Comparison of ENCODE assay signal across 8 mouse cellular contexts in the genomic region with DNA sequence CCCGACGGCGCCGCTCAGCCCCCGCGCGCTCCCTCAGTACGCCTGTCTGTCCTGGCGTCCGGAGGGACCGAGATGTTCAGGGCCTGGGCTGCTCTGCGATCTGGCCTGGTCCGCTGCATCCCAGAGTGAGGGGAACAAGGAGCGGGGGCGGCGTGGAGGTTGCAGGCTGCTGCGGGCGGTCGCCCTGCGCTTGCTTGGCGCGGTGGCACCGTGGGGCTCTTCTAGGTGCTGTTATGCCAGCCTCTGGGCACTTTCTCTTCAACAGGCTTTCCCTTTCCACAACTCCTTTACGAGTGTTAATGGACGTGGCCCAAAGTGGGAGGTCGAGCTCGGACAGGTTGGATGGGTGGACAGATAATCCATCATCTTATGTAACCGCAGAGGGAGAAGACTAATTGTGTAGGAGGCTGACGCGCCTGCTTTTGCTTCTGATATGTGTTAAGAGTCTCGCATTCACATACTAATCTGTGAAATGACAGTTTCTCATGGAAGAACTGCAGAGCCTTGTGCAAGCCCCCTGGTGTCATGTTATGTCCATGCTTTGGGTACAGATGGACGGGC. TPM values are rescaled to one million over a fixed set of nuclear protein-coding genes. Genes with fewer than 3 reads are reported as not detected.
DNase-seq lines count a peak whose midpoint lies in the region; ATAC-seq lines count a peak whose summit lies in the region.

No protein-coding gene starts in this region.

- H3K4me1 ChIP-seq in forebrain, embryonic 15.5 days = peaks cover 56% of the 10 kb centered on the region
- H3K4me1 ChIP-seq in midbrain, embryonic 13.5 days (replicated peaks) = peaks cover 59% of the 10 kb centered on the region

- peak overlapping the region; percentile 14; the same call in 1 of the 2 replicates for H3K27ac ChIP-seq in forebrain, embryonic 15.5 days (replicated peaks)
- H3K27ac ChIP-seq in midbrain, embryonic 13.5 days = 0 out of 2 replicates have a peak overlapping the region, but pooled peaks have one; percentile 51

- peak; percentile 26 for ATAC-seq in forebrain, embryonic 15.5 days (replicated peaks)
- peak; percentile 46 for ATAC-seq in midbrain, embryonic 13.5 days
- ATAC-seq in activated CD4-positive, CD25-positive, alpha-beta regulatory T cell, adult 4 months = no peak

- peak overlapping the region; percentile 91 for H3K4me3 ChIP-seq in forebrain, embryonic 15.5 days
- H3K4me3 ChIP-seq in midbrain, embryonic 13.5 days (replicated peaks) = peak overlapping the region; percentile 66

- no peaks in the 10 kb centered on the region for H3K9me3 ChIP-seq in forebrain, embryonic 15.5 days
- no peaks in the 10 kb centered on the region for H3K9me3 ChIP-seq in midbrain, embryonic 13.5 days

- peak; percentile 42 to 58 for DNase-seq in adrenal gland, postnatal 36 days
- DNase-seq in adrenal gland, adult 18-20 months (ENCODE audit: low spot score in 2 of 2) = no peak
- DNase-seq in retina, embryonic 14.5 days (ENCODE audit: low spot score) = peak; percentile 34
- no peak for DNase-seq in retina, postnatal 1 day
- DNase-seq in layer of hippocampus, postnatal 14 days (ENCODE audit: low spot score in 2 of 2) = peak; percentile 38 to 52

- peak overlapping the region; percentile 97 for H3K4me2 ChIP-seq in forebrain, embryonic 15.5 days (replicated peaks)
- peak overlapping the region; percentile 99 for H3K4me2 ChIP-seq in midbrain, embryonic 13.5 days (replicated peaks)

- H3K36me3 ChIP-seq in forebrain, embryonic 15.5 days = no peaks in the 10 kb centered on the region
- no peaks in the 10 kb centered on the region for H3K36me3 ChIP-seq in midbrain, embryonic 13.5 days

- WGBS in forebrain, embryonic 15.5 days = 5% methylated on average over 32 of the region's 32 CpGs
- 6% methylated on average over 32 of the region's 32 CpGs for WGBS in midbrain, embryonic 13.5 days

- peak overlapping the region; percentile 73 for H3K9ac ChIP-seq in forebrain, embryonic 15.5 days (replicated peaks)
- peak overlapping the region; percentile 79 for H3K9ac ChIP-seq in midbrain, embryonic 13.5 days (replicated peaks)

- no peaks in the 10 kb centered on the region for H3K27me3 ChIP-seq in forebrain, embryonic 15.5 days
- peaks cover 32% of the 10 kb centered on the region for H3K27me3 ChIP-seq in midbrain, embryonic 13.5 days

RNA-seq across cellular contexts. Expression of gene Baiap2, which starts 0.9 kb away (rescaled TPM):
- total RNA-seq in adrenal gland, postnatal 36 days (2021) = 10 to 100 TPM; 11.3 to 24.0 TPM
- 10 to 100 TPM; 16.5 to 31.7 TPM for total RNA-seq in adrenal gland, adult 18-20 months (2021)
- polyA plus RNA-seq in forebrain, embryonic 15.5 days (2015; fragmentation: Nextera tagmentation; extraction: Ambion mirVana) = 28.1 and 34.0 TPM in 2 replicates
- total RNA-seq in layer of hippocampus, postnatal 14 days (2021) = 100 to 1,000 TPM; 148 TPM
- polyA plus RNA-seq in midbrain, embryonic 13.5 days (2015; fragmentation: Nextera tagmentation; extraction: Ambion mirVana) = 9.2 and 10.0 TPM in 2 replicates
- 10 to 100 TPM in 1 of 2 experiments, 1 to 10 TPM in 1; 6.9 to 12.0 TPM for polyA plus RNA-seq in activated CD4-positive, CD25-positive, alpha-beta regulatory T cell, adult 4 months (2017; shearing (Covaris generic))

RNA-seq across cellular contexts. Expression of gene Chmp6, which starts 30.3 kb away (rescaled TPM):
- 10 to 100 TPM; 31.9 to 37.6 TPM for total RNA-seq in adrenal gland, postnatal 36 days (2021)
- 10 to 100 TPM; 32.3 to 33.3 TPM for total RNA-seq in adrenal gland, adult 18-20 months (2021)
- 94.2 and 95.7 TPM in 2 replicates for polyA plus RNA-seq in forebrain, embryonic 15.5 days (2015; fragmentation: Nextera tagmentation; extraction: Ambion mirVana)
- 10 to 100 TPM; 37.1 to 39.1 TPM for total RNA-seq in layer of hippocampus, postnatal 14 days (2021)
- 107 and 112 TPM in 2 replicates for polyA plus RNA-seq in midbrain, embryonic 13.5 days (2015; fragmentation: Nextera tagmentation; extraction: Ambion mirVana)
- polyA plus RNA-seq in activated CD4-positive, CD25-positive, alpha-beta regulatory T cell, adult 4 months (2017; shearing (Covaris generic)) = 10 to 100 TPM; 46.6 to 52.0 TPM

Comparison
In these comparisons a context has a peak if more than half of its experiments do, and no peak if none do; other contexts are left out.
1. DNase-seq: peak in adrenal gland, postnatal 36 days (2 of 2), retina, embryonic 14.5 days (single experiment) and layer of hippocampus, postnatal 14 days (2 of 2); none in adrenal gland, adult 18-20 months (0 of 2) and retina, postnatal 1 day (single experiment).
2. RNA of gene Baiap2, which starts 0.9 kb away (total RNA-seq): 148 TPM in layer of hippocampus, postnatal 14 days; 16.5 to 31.7 TPM in adrenal gland, adult 18-20 months and 11.3 to 24.0 TPM in adrenal gland, postnatal 36 days; every median in the first group is over 4 times any median in the second.